Mouse (Mus musculus): ENCODE measurements around the gene Tmem198.

Gene Tmem198

GRCm38 (mm10) chr1:75478916-75479634 is at the start of gene Tmem198, which contains the start of gene Chpf:
Gene Tmem198 (plus strand): TSS chr1:75479532.
Gene Chpf (minus strand): TSS chr1:75479307.
- DNase-seq (ENCODE audit: low spot score in 2 of 2), result peak; percentile 82 to 86

GRCm38 (mm10) chr1:75435475-75436328 is 43.6 kb upstream of the Tmem198 start, which contains the start of gene Gmppa:
Gene Gmppa (plus strand): TSS chr1:75435930.
- DNase-seq (ENCODE audit: low spot score in 2 of 2), result peak in 1 of 2 experiments; percentile 45

- DNase-seq (ENCODE audit: low spot score in 2 of 2), result no peak
Measured at GRCm38 (mm10) chr1:75438782-75439181, 40.5 kb upstream of the Tmem198 start.

GRCm38 (mm10) chr1:75440661-75441060 is 38.7 kb upstream of the Tmem198 start:
- DNase-seq (ENCODE audit: low spot score in 2 of 2), result no peak

GRCm38 (mm10) chr1:75441471-75441996 is 37.8 kb upstream of the Tmem198 start:
- DNase-seq (ENCODE audit: low spot score in 2 of 2), result no peak

- DNase-seq (ENCODE audit: low spot score in 2 of 2), result no peak
Measured at GRCm38 (mm10) chr1:75442171-75442570, 37.2 kb upstream of the Tmem198 start.

GRCm38 (mm10) chr1:75442811-75443210 is 36.5 kb upstream of the Tmem198 start:
- DNase-seq (ENCODE audit: low spot score in 2 of 2), result no peak

GRCm38 (mm10) chr1:75443247-75444024 is 35.9 kb upstream of the Tmem198 start:
- DNase-seq (ENCODE audit: low spot score in 2 of 2), result no peak

- DNase-seq (ENCODE audit: low spot score in 2 of 2), result no peak
Measured at GRCm38 (mm10) chr1:75444208-75444607, 35.1 kb upstream of the Tmem198 start.

GRCm38 (mm10) chr1:75445141-75445701 is 34.1 kb upstream of the Tmem198 start:
- no peak for DNase-seq (ENCODE audit: low spot score in 2 of 2)

GRCm38 (mm10) chr1:75445751-75446611 is 33.4 kb upstream of the Tmem198 start:
- DNase-seq (ENCODE audit: low spot score in 2 of 2), result peak; percentile 41 to 66

- DNase-seq (ENCODE audit: low spot score in 2 of 2), result no peak
Measured at GRCm38 (mm10) chr1:75446656-75447055, 32.7 kb upstream of the Tmem198 start.

GRCm38 (mm10) chr1:75447265-75448051 is 31.9 kb upstream of the Tmem198 start:
- DNase-seq (ENCODE audit: low spot score in 2 of 2), result no peak

- no peak for DNase-seq (ENCODE audit: low spot score in 2 of 2)
Measured at GRCm38 (mm10) chr1:75448052-75448431, 31.3 kb upstream of the Tmem198 start.

- no peak for DNase-seq (ENCODE audit: low spot score in 2 of 2)
Measured at GRCm38 (mm10) chr1:75448937-75449336, 30.4 kb upstream of the Tmem198 start.

- no peak for DNase-seq (ENCODE audit: low spot score in 2 of 2)
Measured at GRCm38 (mm10) chr1:75449377-75450135, 29.8 kb upstream of the Tmem198 start.

GRCm38 (mm10) chr1:75450314-75451005 is 28.9 kb upstream of the Tmem198 start, which contains the start of gene Asic4:
Gene Asic4 (plus strand): TSS chr1:75450436.
- DNase-seq (ENCODE audit: low spot score in 2 of 2), result no peak

GRCm38 (mm10) chr1:75451900-75452299 is 27.4 kb upstream of the Tmem198 start:
- no peak for DNase-seq (ENCODE audit: low spot score in 2 of 2)
